Mouse (Mus musculus) E14TG2a.4 (cell line): Measurements from ENCODE around the gene Tpra1.

Experiments
- CTCF ChIP-seq: conservative IDR thresholded peaks from 2 replicates; pipeline ENCODE4 v1.5.1; 2014; ENCODE audit warnings: low read length
- POU5F1 ChIP-seq: IDR thresholded peaks from 2 replicates; pipeline ENCODE4 v1.6.1; 2014; ENCODE audit warnings: low read length, borderline replicate concordance

- TF ChIP-seq CTCF (no peak), POU5F1 (no peak)
Observed at GRCm38 (mm10) chr6:88905042-88905441, 3.0 kb downstream of the Tpra1 start.
